9 mouse cellular contexts compared by ENCODE assay signal in the genomic region with DNA sequence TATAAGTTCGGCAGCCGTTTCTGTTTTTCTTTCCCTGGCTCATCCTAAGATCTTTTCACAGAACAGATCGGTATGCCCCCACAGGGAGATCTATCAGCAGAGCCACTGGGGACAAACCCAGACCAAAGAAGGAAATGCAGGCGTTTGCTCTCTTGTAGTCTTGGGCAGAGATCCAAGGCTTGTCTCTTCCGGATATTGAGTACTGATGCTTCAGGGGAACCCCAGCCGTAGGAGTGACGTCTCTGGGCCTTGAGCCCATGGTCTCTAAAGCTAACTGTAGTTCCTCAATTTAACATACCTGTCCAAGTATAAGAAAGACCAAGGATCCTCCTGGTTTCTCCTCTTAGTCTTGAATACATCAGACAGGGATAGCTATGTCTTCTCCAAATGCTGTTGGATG. TPM values are rescaled to one million over a fixed set of nuclear protein-coding genes. Genes with fewer than 3 reads are reported as not detected.
A peak's percentile ranks its signal among the peaks of the same experiment; 100 is the strongest.
DNase-seq lines count a peak whose midpoint lies in the region; ATAC-seq and TF ChIP-seq lines count a peak whose summit lies in the region.
"Had no signal": no experiment of that assay in that cellular context is flagged by ENCODE, and none has a peak within 500 bp of the region (broad histone marks: within the 10 kb centered on the region; RNA-seq: fewer than 3 reads in every experiment).

No protein-coding gene starts in this region.

- peak; percentile 67 to 84 for DNase-seq in heart, adult 18-20 months
- DNase-seq in heart, embryonic 10.5 days (ENCODE audit: low spot score): no peak
- peak; percentile 82 for DNase-seq in CD4-positive, CD25-positive, alpha-beta regulatory T cell, adult 2 months (ENCODE audit: low read depth, low spot score)
- DNase-seq in heart, postnatal 0 days (ENCODE audit: low spot score): peak; percentile 64
- DNase-seq in lung, postnatal 10 days: peak; percentile 76
- DNase-seq in right cerebral cortex, postnatal 25 days: no peak

- no peak overlapping the region for H3K4me3 ChIP-seq in heart, embryonic 10.5 days
- no peak overlapping the region for H3K4me3 ChIP-seq in heart, postnatal 0 days (ENCODE audit: low read depth, low read length)
- H3K4me3 ChIP-seq in midbrain, embryonic 15.5 days: no peak overlapping the region
- no peak overlapping the region for H3K4me3 ChIP-seq in midbrain, embryonic 16.5 days (ENCODE audit: low read depth, low read length)
- H3K4me3 ChIP-seq: embryonic facial prominence, embryonic 12.5 days had no signal

- TF ChIP-seq EP300 in heart, postnatal 0 days (IDR thresholded peaks at IDR 0.05; ENCODE audit: low read depth): no peak

- H3K4me2 ChIP-seq in heart, postnatal 0 days (ENCODE audit: low read depth, low read length): no peak overlapping the region
- no peak overlapping the region for H3K4me2 ChIP-seq in midbrain, embryonic 15.5 days
- no peak overlapping the region for H3K4me2 ChIP-seq in midbrain, embryonic 16.5 days (ENCODE audit: low read length)
- H3K4me2 ChIP-seq: embryonic facial prominence, embryonic 12.5 days had no signal

- no peaks in the 10 kb centered on the region for H3K9me3 ChIP-seq in heart, embryonic 10.5 days
- no peaks in the 10 kb centered on the region for H3K9me3 ChIP-seq in heart, postnatal 0 days (replicated peaks; ENCODE audit: control insufficient read depth, low read length)
- H3K9me3 ChIP-seq in midbrain, embryonic 15.5 days: no peaks in the 10 kb centered on the region
- no peaks in the 10 kb centered on the region for H3K9me3 ChIP-seq in midbrain, embryonic 16.5 days (replicated peaks; ENCODE audit: control insufficient read depth, low read length, poor library complexity, severe bottlenecking)
- H3K9me3 ChIP-seq: embryonic facial prominence, embryonic 12.5 days had no signal

- H3K27ac ChIP-seq in heart, embryonic 10.5 days: no peak overlapping the region
- H3K27ac ChIP-seq in heart, postnatal 0 days (ENCODE audit: low read depth): peak overlapping the region; percentile 31; the same call in 1 of the 2 replicates
- no peak overlapping the region for H3K27ac ChIP-seq in midbrain, embryonic 15.5 days
- H3K27ac ChIP-seq in midbrain, embryonic 16.5 days (ENCODE audit: low read length): no peak overlapping the region
- H3K27ac ChIP-seq: embryonic facial prominence, embryonic 12.5 days had no signal

- H3K9ac ChIP-seq in heart, postnatal 0 days (replicated peaks; ENCODE audit: low read depth, low read length): no peak overlapping the region
- no peak overlapping the region for H3K9ac ChIP-seq in midbrain, embryonic 15.5 days
- no peak overlapping the region for H3K9ac ChIP-seq in midbrain, embryonic 16.5 days (ENCODE audit: low read depth, low read length)
- H3K9ac ChIP-seq: embryonic facial prominence, embryonic 12.5 days had no signal

- no peaks in the 10 kb centered on the region for H3K27me3 ChIP-seq in heart, embryonic 10.5 days (ENCODE audit: insufficient read depth, poor library complexity, severe bottlenecking)
- H3K27me3 ChIP-seq in heart, postnatal 0 days (ENCODE audit: control insufficient read depth, insufficient read depth, low read length): no peaks in the 10 kb centered on the region
- no peaks in the 10 kb centered on the region for H3K27me3 ChIP-seq in midbrain, embryonic 15.5 days (replicated peaks)
- no peaks in the 10 kb centered on the region for H3K27me3 ChIP-seq in midbrain, embryonic 16.5 days (ENCODE audit: control insufficient read depth, insufficient read depth, low read depth, low read length)
- H3K27me3 ChIP-seq: embryonic facial prominence, embryonic 12.5 days had no signal

- no peak for TF ChIP-seq CTCF in heart, postnatal 0 days (IDR thresholded peaks at IDR 0.05; ENCODE audit: low read depth)

- no peaks in the 10 kb centered on the region for H3K36me3 ChIP-seq in heart, embryonic 10.5 days
- H3K36me3 ChIP-seq in heart, postnatal 0 days (replicated peaks; ENCODE audit: control insufficient read depth, insufficient read depth, low read length): no peaks in the 10 kb centered on the region
- no peaks in the 10 kb centered on the region for H3K36me3 ChIP-seq in midbrain, embryonic 15.5 days (replicated peaks)
- H3K36me3 ChIP-seq in midbrain, embryonic 16.5 days (ENCODE audit: control insufficient read depth, insufficient read depth, low read length): no peaks in the 10 kb centered on the region
- H3K36me3 ChIP-seq: embryonic facial prominence, embryonic 12.5 days had no signal

- peaks cover 39% of the 10 kb centered on the region for H3K4me1 ChIP-seq in heart, embryonic 10.5 days
- peaks cover 24% of the 10 kb centered on the region for H3K4me1 ChIP-seq in heart, postnatal 0 days (ENCODE audit: control insufficient read depth, insufficient read depth)
- peaks cover 16% of the 10 kb centered on the region for H3K4me1 ChIP-seq in midbrain, embryonic 15.5 days
- peaks cover 5% of the 10 kb centered on the region; the same call in 1 of the 2 replicates for H3K4me1 ChIP-seq in midbrain, embryonic 16.5 days (ENCODE audit: control insufficient read depth, insufficient read depth, low read length)

- WGBS in heart, embryonic 10.5 days: 67% methylated on average over 7 of the region's 7 CpGs
- WGBS in heart, postnatal 0 days: 21% methylated on average over 7 of the region's 7 CpGs
- WGBS in midbrain, embryonic 15.5 days: 74% methylated on average over 7 of the region's 7 CpGs
- 77% methylated on average over 7 of the region's 7 CpGs for WGBS in midbrain, embryonic 16.5 days

- ATAC-seq in heart, postnatal 0 days (ENCODE audit: insufficient read depth, low read depth): no peak
- no peak for ATAC-seq in midbrain, embryonic 15.5 days (replicated peaks)
- no peak for ATAC-seq in midbrain, embryonic 16.5 days

RNA-seq across cellular contexts. Expression of a gene that starts 6.1 kb away (rescaled TPM):
- 10 to 100 TPM; 47.0 to 51.1 TPM for total RNA-seq in heart, adult 18-20 months (2021)
- 202 and 238 TPM in 2 replicates for polyA plus RNA-seq in heart, embryonic 10.5 days (2016; fragmentation: Nextera tagmentation; extraction: Ambion mirVana)
- 529 and 840 TPM in 2 replicates for total RNA-seq in heart, postnatal 0 days (2014; rRNA removed; ENCODE audit: low replicate concordance)
- polyA plus RNA-seq in heart, postnatal 0 days (2015; fragmentation: Nextera tagmentation; extraction: Ambion mirVana): 128 and 145 TPM in 2 replicates
- 13.9 and 14.7 TPM in 2 replicates for polyA plus RNA-seq in midbrain, embryonic 15.5 days (2015; fragmentation: Nextera tagmentation; extraction: Ambion mirVana)
- polyA plus RNA-seq in midbrain, embryonic 16.5 days (2015; fragmentation: Nextera tagmentation; extraction: Ambion mirVana): 11.4 and 13.1 TPM in 2 replicates

RNA-seq across cellular contexts. Expression of a gene that starts 40.0 kb away (rescaled TPM):
- 10 to 100 TPM; 11.0 to 11.7 TPM for total RNA-seq in heart, adult 18-20 months (2021)
- polyA plus RNA-seq in heart, embryonic 10.5 days (2016; fragmentation: Nextera tagmentation; extraction: Ambion mirVana): 63.2 and 65.3 TPM in 2 replicates
- total RNA-seq in heart, postnatal 0 days (2014; rRNA removed; ENCODE audit: low replicate concordance): 87.5 and 130 TPM in 2 replicates
- 65.5 and 67.2 TPM in 2 replicates for polyA plus RNA-seq in heart, postnatal 0 days (2015; fragmentation: Nextera tagmentation; extraction: Ambion mirVana)
- 27.6 and 31.4 TPM in 2 replicates for polyA plus RNA-seq in midbrain, embryonic 15.5 days (2015; fragmentation: Nextera tagmentation; extraction: Ambion mirVana)
- polyA plus RNA-seq in midbrain, embryonic 16.5 days (2015; fragmentation: Nextera tagmentation; extraction: Ambion mirVana): 26.6 and 33.0 TPM in 2 replicates

RNA-seq across cellular contexts. Expression of a gene that starts 53.3 kb away (rescaled TPM):
- total RNA-seq in heart, adult 18-20 months (2021): 1 to 10 TPM; 1.5 to 1.7 TPM
- polyA plus RNA-seq in heart, embryonic 10.5 days (2016; fragmentation: Nextera tagmentation; extraction: Ambion mirVana): 2,290 and 3,821 TPM in 2 replicates
- total RNA-seq in heart, postnatal 0 days (2014; rRNA removed; ENCODE audit: low replicate concordance): 4,186 and 4,592 TPM in 2 replicates
- 4,392 and 4,399 TPM in 2 replicates for polyA plus RNA-seq in heart, postnatal 0 days (2015; fragmentation: Nextera tagmentation; extraction: Ambion mirVana)
- 0.56 and 1.9 TPM in 2 replicates for polyA plus RNA-seq in midbrain, embryonic 15.5 days (2015; fragmentation: Nextera tagmentation; extraction: Ambion mirVana)
- 0.35 and 1.1 TPM in 2 replicates for polyA plus RNA-seq in midbrain, embryonic 16.5 days (2015; fragmentation: Nextera tagmentation; extraction: Ambion mirVana)

Comparison
In these comparisons a context has a peak if more than half of its experiments do, and no peak if none do; other contexts are left out.
1. DNase-seq: peak in heart, adult 18-20 months (2 of 2), CD4-positive, CD25-positive, alpha-beta regulatory T cell, adult 2 months (single experiment), heart, postnatal 0 days (single experiment) and lung, postnatal 10 days (single experiment); none in heart, embryonic 10.5 days (single experiment) and right cerebral cortex, postnatal 25 days (single experiment).
2. RNA of a gene that starts 53.3 kb away (polyA plus RNA-seq): 4,392 to 4,399 TPM in heart, postnatal 0 days and 2,290 to 3,821 TPM in heart, embryonic 10.5 days; 0.56 to 1.9 TPM in midbrain, embryonic 15.5 days and 0.35 to 1.1 TPM in midbrain, embryonic 16.5 days; every median in the first group is over 100 times any median in the second.